Mouse (Mus musculus) stomach, postnatal 0 days (tissue): ENCODE measurements around the gene Fcgr2b. TPM values are rescaled to one million over a fixed set of nuclear protein-coding genes. Genes with fewer than 3 reads are reported as not detected.

Source experiments
- ATAC-seq: fragments of 200-750 bp; cut with Nextera tagmentation; 2 replicates; pipeline ENCODE4 v1.8.0; 2017; ENCODE audit not compliant: low FRiP score, low TSS enrichment
- DNase-seq: peaks from one replicate; pipeline ENCODE4 v3.0.0-alpha.2; 2016; ENCODE audit warnings: low spot score
- H3K27ac ChIP-seq: fragments of 300-500 bp; sonication (generic); replicated peaks from 2 replicates; pipeline ENCODE4 v1.5.1; 2014; ENCODE audit warnings: mild to moderate bottlenecking, control low read depth
- H3K27me3 ChIP-seq: fragments of 300-500 bp; sonication (generic); 2 replicates; pipeline ENCODE4 v1.6.1; 2014; ENCODE audit warnings: low read length; ENCODE audit not compliant: control insufficient read depth, insufficient read depth
- H3K36me3 ChIP-seq: fragments of 300-500 bp; sonication (generic); 2 replicates; pipeline ENCODE4 v1.6.1; 2014; ENCODE audit warnings: low read length, mixed read lengths; ENCODE audit not compliant: control insufficient read depth, insufficient read depth
- H3K4me1 ChIP-seq: fragments of 300-500 bp; sonication (generic); replicated peaks from 2 replicates; pipeline ENCODE4 v1.6.1; 2014; ENCODE audit warnings: antibody characterized with exemption; ENCODE audit not compliant: control insufficient read depth, insufficient read depth
- H3K4me2 ChIP-seq: fragments of 300-500 bp; sonication (generic); replicated peaks from 2 replicates; pipeline ENCODE4 v1.6.1; 2014; ENCODE audit warnings: low read depth, mild to moderate bottlenecking, control low read depth, moderate library complexity
- H3K4me3 ChIP-seq: fragments of 300-500 bp; sonication (generic); 2 replicates; pipeline ENCODE4 v1.5.1; 2014; ENCODE audit warnings: low read depth, low read length, control low read depth
- H3K9ac ChIP-seq: fragments of 300-500 bp; sonication (generic); 2 replicates; pipeline ENCODE4 v1.6.1; 2014; ENCODE audit warnings: mild to moderate bottlenecking, low read length, control low read depth, mixed read lengths
- H3K9me3 ChIP-seq: fragments of 300-500 bp; sonication (generic); 2 replicates; pipeline ENCODE4 v1.6.1; 2016; ENCODE audit warnings: low read length; ENCODE audit not compliant: control insufficient read depth
- CTCF ChIP-seq: IDR thresholded peaks from 2 replicates; pipeline ENCODE4 v1.5.1; 2016; ENCODE audit warnings: antibody characterized with exemption, low read depth, mild to moderate bottlenecking, moderate library complexity
- EP300 ChIP-seq: optimal IDR thresholded peaks from 2 replicates; pipeline ENCODE3; 2016; ENCODE audit warnings: antibody characterized with exemption
- WGBS: fragments of 180-500 bp; shearing (Covaris S2); extraction: QIAGEN DNeasy Blood & Tissue Kit; methylation state at CpG from one replicate; pipeline ENCODE4 v1.1.7; 2014; 5-methylcytosine and 5-hydroxymethylcytosine counted together
- polyA plus RNA-seq: library from polyadenylated mRNA; unstranded; fragments of >200 nt; fragmentation: Nextera tagmentation; extraction: Ambion mirVana; gene quantifications from 2 replicates; pipeline ENCODE4 v1.2.1, GENCODE M21; 2015

The Fcgr2b gene
- polyA plus RNA-seq, 1 experiment from 2014 or later, result 5.6 TPM

DNA sequence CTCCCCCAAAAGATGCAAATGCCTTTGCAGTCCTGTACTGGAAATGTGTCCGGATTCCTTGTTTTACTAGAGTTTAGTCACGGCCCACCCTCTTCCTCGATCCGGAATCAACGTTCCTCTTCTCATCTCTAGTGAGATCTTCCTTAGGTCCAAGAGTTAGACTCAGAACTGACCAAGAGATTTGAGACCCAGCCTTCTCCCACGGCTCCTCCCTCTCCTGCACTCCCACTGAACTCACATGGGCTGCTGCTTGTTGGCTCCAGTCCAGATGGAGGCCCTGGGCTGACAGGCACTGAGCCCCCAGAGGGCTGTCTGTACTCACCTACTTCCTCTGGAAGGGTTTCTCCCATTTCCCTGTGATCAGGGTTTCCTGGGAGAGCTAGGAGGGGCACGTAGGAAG lies 13.3 kb downstream of the Fcgr2b start:
- peak; percentile 28 for DNase-seq

DNA sequence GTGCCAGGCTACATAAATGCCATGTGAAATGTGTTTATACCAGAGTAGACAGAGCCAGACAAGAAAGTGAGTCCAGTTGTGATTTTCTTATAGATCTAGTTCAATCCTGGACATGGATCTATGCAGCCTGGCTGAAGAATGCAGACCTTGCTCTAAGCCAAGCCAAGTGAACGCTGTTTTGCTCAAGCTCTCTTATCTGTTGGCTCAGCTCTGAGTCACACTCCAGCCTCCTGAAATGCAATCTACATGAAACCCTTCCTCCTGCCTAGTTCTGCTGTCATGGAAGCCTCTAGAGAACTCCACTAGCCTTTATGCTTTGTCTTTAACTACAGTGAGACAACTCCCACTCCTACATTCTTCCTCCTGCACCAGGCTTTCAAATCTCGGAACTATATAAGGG lies 14.0 kb downstream of the Fcgr2b start:
- no peak for TF ChIP-seq EP300
- no peak for TF ChIP-seq CTCF
- no peaks in the 10 kb centered on the region for H3K36me3 ChIP-seq
- H3K9me3 ChIP-seq, result no peaks in the 10 kb centered on the region
- H3K4me2 ChIP-seq, result no peak overlapping the region
- no peaks in the 10 kb centered on the region for H3K4me1 ChIP-seq
- no peaks in the 10 kb centered on the region for H3K27me3 ChIP-seq
- H3K9ac ChIP-seq, result no peak overlapping the region
- 47% methylated on average over 2 of the region's 2 CpGs for WGBS
- H3K4me3 ChIP-seq, result no peak overlapping the region
- H3K27ac ChIP-seq, result no peak overlapping the region
- ATAC-seq (peak; percentile 86), DNase-seq (peak; percentile 49)

More for the DNA sequence above, 13.3 kb downstream of the Fcgr2b start:
- H3K9me3 ChIP-seq, result no peaks in the 10 kb centered on the region
- H3K9ac ChIP-seq, result no peak overlapping the region
- no peak overlapping the region for H3K4me3 ChIP-seq
- no peak for ATAC-seq
- H3K27me3 ChIP-seq, result no peaks in the 10 kb centered on the region
- 68% methylated on average over 7 of the region's 7 CpGs for WGBS
- no peaks in the 10 kb centered on the region for H3K4me1 ChIP-seq
- H3K4me2 ChIP-seq, result no peak overlapping the region
- H3K27ac ChIP-seq, result no peak overlapping the region
- TF ChIP-seq EP300, result no peak
- TF ChIP-seq CTCF, result no peak
- H3K36me3 ChIP-seq, result no peaks in the 10 kb centered on the region

DNA sequence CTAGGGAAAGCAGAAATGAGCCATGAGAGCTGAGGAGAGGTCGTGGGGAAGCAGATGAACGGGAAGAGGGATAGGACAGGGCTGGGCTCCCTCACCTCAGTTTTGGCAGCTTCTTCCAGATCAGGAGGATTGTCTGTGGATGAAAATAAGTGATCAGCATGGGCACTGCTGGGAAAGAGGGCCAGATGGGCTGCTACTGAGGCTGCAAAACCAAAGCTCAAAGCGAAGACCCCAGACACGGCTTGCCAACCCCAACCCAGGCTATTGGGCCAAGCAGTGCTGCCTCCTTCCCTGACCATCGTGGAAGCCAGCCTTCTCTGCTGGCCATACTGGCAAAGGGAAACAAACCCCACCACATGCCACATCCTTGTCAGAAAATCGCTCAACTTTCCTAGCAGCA lies 15.2 kb downstream of the Fcgr2b start:
- no peak for DNase-seq
- H3K36me3 ChIP-seq, result no peaks in the 10 kb centered on the region
- no peak overlapping the region for H3K9ac ChIP-seq
- no peak overlapping the region for H3K27ac ChIP-seq
- H3K9me3 ChIP-seq, result no peaks in the 10 kb centered on the region
- ATAC-seq, result no peak
- 89% methylated on average over 6 of the region's 6 CpGs for WGBS
- TF ChIP-seq EP300 (no peak), CTCF (no peak)
- H3K4me3 ChIP-seq, result no peak overlapping the region
- H3K4me2 ChIP-seq, result no peak overlapping the region
- H3K27me3 ChIP-seq, result no peaks in the 10 kb centered on the region
- no peaks in the 10 kb centered on the region for H3K4me1 ChIP-seq

DNA sequence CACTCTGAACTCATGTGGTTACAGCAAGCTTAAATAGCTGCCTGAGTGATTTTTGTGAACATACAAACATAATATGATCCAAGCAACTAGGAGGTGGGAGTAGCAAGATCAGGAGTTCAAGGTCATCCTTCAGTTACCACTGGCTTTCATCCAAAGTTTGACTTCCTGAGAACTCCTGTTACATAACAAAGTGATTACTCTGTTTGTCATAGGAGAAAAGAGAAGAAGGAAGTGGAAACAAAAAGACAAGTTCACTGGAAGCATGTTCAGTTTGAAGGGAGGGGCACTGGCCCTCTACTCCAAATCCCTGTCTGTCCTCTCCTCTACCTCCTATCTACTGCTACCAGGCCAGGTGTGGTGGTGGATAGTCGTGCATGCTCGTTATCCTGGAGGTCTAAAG lies 16.6 kb downstream of the Fcgr2b start:
- no peak overlapping the region for H3K27ac ChIP-seq
- no peak for DNase-seq

DNA sequence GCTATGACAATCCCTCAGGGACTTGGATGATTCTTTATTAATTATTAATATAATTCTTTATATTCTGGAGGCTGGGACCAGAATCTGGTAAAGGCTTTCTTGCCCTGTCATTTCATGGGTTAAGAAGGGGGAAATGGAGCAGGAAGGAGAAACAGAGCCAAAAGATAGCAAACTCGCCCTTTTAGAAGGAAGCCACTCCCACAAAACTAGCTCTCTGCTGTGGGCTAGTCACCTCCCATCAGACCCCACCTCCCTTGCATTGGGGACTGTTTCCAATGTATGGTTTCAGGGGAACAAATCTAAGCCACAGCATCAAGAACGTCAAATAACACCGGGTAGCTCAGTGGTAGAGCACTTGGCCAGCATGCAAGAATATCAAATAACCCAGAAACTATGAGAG lies 18.1 kb downstream of the Fcgr2b start:
- no peak overlapping the region for H3K4me2 ChIP-seq
- ATAC-seq, result no peak
- H3K4me1 ChIP-seq, result no peaks in the 10 kb centered on the region
- no peak overlapping the region for H3K27ac ChIP-seq
- H3K27me3 ChIP-seq, result no peaks in the 10 kb centered on the region
- H3K36me3 ChIP-seq, result no peaks in the 10 kb centered on the region
- no peak overlapping the region for H3K9ac ChIP-seq
- H3K9me3 ChIP-seq, result no peaks in the 10 kb centered on the region
- H3K4me3 ChIP-seq, result no peak overlapping the region
- WGBS, result 49% methylated on average over 3 of the region's 3 CpGs
- TF ChIP-seq EP300 (no peak), CTCF (no peak)
- DNase-seq, result no peak

More for the DNA sequence above, 16.6 kb downstream of the Fcgr2b start:
- no peaks in the 10 kb centered on the region for H3K27me3 ChIP-seq
- TF ChIP-seq CTCF, result no peak
- TF ChIP-seq EP300, result no peak
- no peak for ATAC-seq
- H3K9me3 ChIP-seq, result no peaks in the 10 kb centered on the region
- no peak overlapping the region for H3K4me2 ChIP-seq
- no peaks in the 10 kb centered on the region for H3K36me3 ChIP-seq
- no peak overlapping the region for H3K4me3 ChIP-seq
- 55% methylated on average over 2 of the region's 2 CpGs for WGBS
- H3K9ac ChIP-seq, result no peak overlapping the region
- no peaks in the 10 kb centered on the region for H3K4me1 ChIP-seq

DNA sequence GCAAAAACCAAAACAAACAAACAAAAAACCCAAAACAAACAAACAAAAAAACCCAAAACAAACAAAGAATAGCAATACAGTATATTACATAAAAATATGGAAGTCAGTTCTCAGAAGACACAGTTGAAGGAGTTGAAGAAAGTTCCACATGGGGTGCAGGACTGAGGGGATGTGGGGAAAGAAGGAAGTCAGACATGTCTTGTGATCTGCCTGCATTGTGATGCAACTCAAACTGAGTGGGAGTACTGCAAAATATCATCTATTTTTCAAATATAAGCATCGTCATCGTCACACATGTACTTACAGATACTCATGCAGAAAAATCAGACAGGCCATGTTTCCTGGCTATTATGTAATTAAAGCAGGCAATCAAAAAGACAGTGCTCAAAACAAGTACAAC lies 23.2 kb downstream of the Fcgr2b start:
- H3K9me3 ChIP-seq, result no peaks in the 10 kb centered on the region
- no peak overlapping the region for H3K27ac ChIP-seq
- WGBS, result 77% methylated on average over 2 of the region's 2 CpGs
- H3K9ac ChIP-seq, result no peak overlapping the region
- no peak overlapping the region for H3K4me3 ChIP-seq
- DNase-seq (no peak), ATAC-seq (no peak)
- TF ChIP-seq CTCF, result no peak
- no peaks in the 10 kb centered on the region for H3K36me3 ChIP-seq
- no peaks in the 10 kb centered on the region for H3K4me1 ChIP-seq
- H3K4me2 ChIP-seq, result no peak overlapping the region
- no peaks in the 10 kb centered on the region for H3K27me3 ChIP-seq
